Mouse (Mus musculus): ENCODE measurements around the gene Lrrc8d.

- TF ChIP-seq CTCF (IDR thresholded peaks at IDR 0.05; ENCODE audit: low read depth), result no peak
- no peak for TF ChIP-seq EP300 (IDR thresholded peaks at IDR 0.05; ENCODE audit: low read depth)
Measured at GRCm38 (mm10) chr5:105792331-105792801, 92.6 kb downstream of the Lrrc8d start.

All from liver, postnatal 0 days (tissue).